Mouse (Mus musculus) embryonic fibroblast, embryonic 13.5 days (primary cell): ENCODE results near the gene Ndp.

Source experiments
- CTCF ChIP-seq: IDR thresholded peaks from 2 replicates; pipeline ENCODE4 v1.5.1; 2011; ENCODE audit warnings: mild to moderate bottlenecking, control low read depth, low read length, moderate library complexity, borderline replicate concordance; ENCODE audit not compliant: insufficient read depth
- POLR2A ChIP-seq: IDR thresholded peaks from 2 replicates; pipeline ENCODE4 v1.6.1; 2011; ENCODE audit warnings: low read depth, mild to moderate bottlenecking, control low read depth, low read length, moderate library complexity

DNA sequence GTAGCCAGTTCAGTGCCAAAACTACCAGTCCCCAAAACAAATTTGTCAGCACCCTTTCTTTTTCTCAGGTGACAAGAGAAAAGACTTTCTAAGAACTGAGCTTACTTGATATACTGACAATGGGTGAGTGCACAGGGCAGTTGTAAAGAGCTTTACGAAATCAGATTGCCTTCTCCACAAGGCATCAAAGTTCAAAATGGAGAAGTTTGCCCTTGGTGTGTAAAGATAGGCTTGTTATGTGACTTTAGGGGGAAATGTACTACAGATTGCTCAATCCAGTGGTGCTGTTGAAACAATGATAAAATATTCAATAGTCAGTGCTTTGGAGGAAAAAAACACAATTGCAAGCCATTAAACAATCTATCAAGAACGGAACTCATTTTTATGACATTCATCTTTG, 70.1 kb downstream of the Ndp start:
- TF ChIP-seq CTCF (no peak), POLR2A (no peak)
